Mouse (Mus musculus): ENCODE results near the gene Noc2l. TPM values are rescaled to one million over a fixed set of nuclear protein-coding genes. Genes with fewer than 3 reads are reported as not detected.

Noc2l gene
- polyA plus RNA-seq, 1 experiment from 2014 or later: 75.3 TPM

DNA sequence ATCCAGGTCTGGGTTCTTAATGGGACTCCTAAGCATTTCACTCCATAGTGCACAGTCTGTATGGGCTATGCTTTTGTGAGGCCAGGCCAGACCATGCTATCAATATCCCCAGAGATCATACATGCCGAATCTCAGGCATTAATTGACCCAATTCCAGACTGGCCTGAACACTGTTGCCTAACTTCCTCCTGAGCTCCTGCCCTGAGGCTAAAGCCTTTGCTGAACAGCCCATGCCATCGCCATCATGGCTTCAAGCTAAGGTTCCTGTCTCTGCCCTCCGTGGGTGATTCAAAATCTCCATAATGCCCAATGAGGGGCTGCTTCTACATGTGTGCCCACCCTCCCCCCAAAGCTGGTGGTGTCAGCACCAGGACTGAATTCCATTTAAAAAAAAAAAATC, 16.8 kb downstream of the Noc2l start:
- Histone ChIP-seq H3K27me3 (replicated peaks) (peaks cover 16% of the 10 kb centered on the region), H3K4me3 (replicated peaks) (no peak overlapping the region), H3K4me1 (peaks cover 6% of the 10 kb centered on the region; the same call in 1 of the 2 replicates), H3K27ac (no peak overlapping the region), H3K36me3 (peaks cover 14% of the 10 kb centered on the region), H3K4me2 (no peak overlapping the region), H3K9me3 (no peaks in the 10 kb centered on the region), H3K9ac (no peak overlapping the region)
- WGBS: 42% methylated on average over 3 of the region's 3 CpGs
- no peak for ATAC-seq (ENCODE audit: insufficient read depth, low FRiP score, low read depth)

DNA sequence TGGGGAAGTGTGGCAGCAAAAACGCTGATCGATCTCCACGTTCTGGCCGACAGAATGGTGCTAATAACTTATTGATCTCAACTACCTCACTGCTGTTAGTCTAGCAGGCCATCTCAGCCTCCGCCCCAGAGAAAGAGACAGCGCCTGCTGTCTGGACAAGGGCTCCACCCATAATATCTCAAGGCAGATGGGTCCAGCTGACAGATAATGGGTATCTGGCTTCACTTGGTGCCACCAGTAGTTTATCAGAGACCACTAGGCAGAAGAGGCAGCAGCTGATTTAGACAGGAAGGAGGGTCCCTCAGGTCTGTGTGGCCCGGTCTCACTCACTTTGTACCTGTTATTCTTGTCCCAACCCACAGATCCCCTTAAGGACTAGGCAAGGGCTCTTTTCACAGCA, 17.2 kb downstream of the Noc2l start:
- ATAC-seq (ENCODE audit: insufficient read depth, low FRiP score, low read depth): peak; percentile 86

DNA sequence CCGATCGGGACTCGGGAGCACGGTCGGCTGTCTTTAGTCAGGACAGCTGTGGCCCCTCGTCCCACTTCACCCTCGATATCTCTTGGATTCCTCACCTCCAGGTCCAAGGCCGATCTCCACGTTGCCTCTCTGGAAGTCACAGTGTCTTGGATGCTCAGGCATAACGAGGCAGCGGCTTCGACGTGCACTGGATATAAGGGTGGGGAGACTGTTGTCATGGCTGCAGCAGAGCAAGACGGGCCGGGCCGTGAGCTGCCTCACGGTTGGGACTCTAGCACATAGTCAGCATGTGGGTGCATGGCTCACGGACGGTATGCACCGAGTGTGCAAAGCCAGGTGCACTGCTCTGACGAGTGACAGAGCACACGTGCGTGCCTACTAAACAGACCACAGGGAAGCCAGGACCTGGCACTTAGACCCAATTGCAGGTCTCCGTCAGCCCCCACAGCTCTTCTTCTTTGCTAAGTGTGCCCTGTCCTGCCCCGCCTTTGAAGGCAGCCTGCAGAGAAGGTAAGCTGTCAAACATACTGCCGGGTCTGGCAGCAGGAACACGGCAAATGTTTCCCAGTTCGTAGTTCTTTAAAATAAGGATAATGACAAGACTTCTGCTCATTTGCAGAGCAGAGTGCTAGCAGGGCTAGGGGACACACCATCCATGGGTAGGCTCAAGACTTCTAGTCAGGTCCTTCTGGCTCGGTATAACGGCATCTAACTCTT, 18.7 kb downstream of the Noc2l start:
- Histone ChIP-seq H3K4me1 (peaks cover 6% of the 10 kb centered on the region; the same call in 1 of the 2 replicates), H3K9ac (no peak overlapping the region), H3K27me3 (replicated peaks) (peaks cover 16% of the 10 kb centered on the region), H3K27ac (no peak overlapping the region), H3K9me3 (no peaks in the 10 kb centered on the region), H3K4me2 (peak overlapping the region; percentile 37), H3K4me3 (replicated peaks) (peak overlapping the region; percentile 19), H3K36me3 (no peaks in the 10 kb centered on the region)
- peak; percentile 75 for ATAC-seq (ENCODE audit: insufficient read depth, low FRiP score, low read depth)
- 3% methylated on average over 26 of the region's 30 CpGs for WGBS

More for the DNA sequence above, 17.2 kb downstream of the Noc2l start:
- Histone ChIP-seq H3K4me1 (peaks cover 6% of the 10 kb centered on the region; the same call in 1 of the 2 replicates), H3K4me2 (no peak overlapping the region), H3K4me3 (replicated peaks) (no peak overlapping the region), H3K9ac (no peak overlapping the region), H3K27ac (no peak overlapping the region), H3K9me3 (no peaks in the 10 kb centered on the region), H3K27me3 (replicated peaks) (peaks cover 16% of the 10 kb centered on the region), H3K36me3 (peaks cover 11% of the 10 kb centered on the region)
- 42% methylated on average over 7 of the region's 7 CpGs for WGBS

DNA sequence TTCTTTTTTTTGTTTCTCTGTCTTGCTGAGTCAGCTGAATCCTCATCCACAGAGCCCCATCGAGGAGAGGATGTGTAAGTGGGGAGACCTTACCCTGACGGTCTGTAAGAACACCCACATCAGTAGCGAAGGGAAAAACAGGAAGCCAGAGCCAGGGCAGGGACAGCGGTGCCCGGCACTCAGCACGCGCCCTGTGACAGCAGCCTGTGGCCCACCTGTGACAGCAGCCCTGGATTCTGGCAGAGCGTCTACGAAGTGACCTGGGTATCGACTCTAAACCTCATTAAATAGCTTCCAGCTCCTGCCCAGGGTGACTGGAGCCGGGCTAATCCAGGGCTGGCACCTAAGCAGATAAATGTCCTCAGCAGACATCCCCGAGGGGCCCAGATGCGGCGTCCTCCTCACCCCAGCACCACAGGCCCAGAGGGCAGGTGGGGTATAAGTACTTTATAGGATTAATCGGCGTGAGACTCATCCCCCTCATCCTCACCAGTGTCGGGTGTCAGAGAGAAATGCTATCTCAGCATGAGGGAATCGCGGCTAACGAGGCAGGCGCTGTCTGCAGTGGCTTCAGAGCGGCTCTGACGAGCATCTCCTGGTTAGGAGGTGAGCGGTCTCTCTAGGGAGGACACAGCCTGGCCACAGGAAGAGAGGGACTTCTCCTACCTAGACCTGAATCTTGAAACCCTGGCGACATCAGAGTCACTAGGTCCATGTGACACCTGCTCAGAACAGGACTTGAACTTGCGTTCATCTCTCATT, 19.4 kb downstream of the Noc2l start, which contains the start of gene Samd11:
Samd11 (minus strand) TSS at position 580 of the 762 bp plus-strand sequence.
- 10% methylated on average over 26 of the region's 26 CpGs for WGBS
- Histone ChIP-seq H3K27me3 (replicated peaks) (peaks cover 16% of the 10 kb centered on the region), H3K4me2 (peak within 1 kb of the TSS; percentile 37), H3K27ac (no peak within 1 kb of the TSS), H3K36me3 (no peaks in the 10 kb centered on the region), H3K9me3 (no peaks in the 10 kb centered on the region), H3K4me3 (replicated peaks) (peak within 1 kb of the TSS; percentile 19), H3K4me1 (peaks cover 6% of the 10 kb centered on the region; the same call in 1 of the 2 replicates), H3K9ac (no peak within 1 kb of the TSS)
- ATAC-seq (ENCODE audit: insufficient read depth, low FRiP score, low read depth): peak; percentile 54; the same call in 1 of the 2 replicates

Small RNAs within 50 kb of the gene (microRNA-seq; reads per million reads assigned to microRNA genes)
- gene Mir7658: 1.9 reads per million, percentile 2 among the genes with 10 or more reads in this experiment

Other genes with a start within 250 kb of the Noc2l start
- gene B3galt6, start 243.4 kb upstream of the Noc2l start, polyA plus RNA-seq (2015; fragmentation: Nextera tagmentation; extraction: Ambion mirVana): 14.4 and 14.6 TPM in 2 replicates
- 154 and 168 TPM in 2 replicates for gene Sdf4, start 243.1 kb upstream of the Noc2l start, polyA plus RNA-seq (2015; fragmentation: Nextera tagmentation; extraction: Ambion mirVana)
- gene Tnfrsf4, start 222.2 kb upstream of the Noc2l start, polyA plus RNA-seq (2015; fragmentation: Nextera tagmentation; extraction: Ambion mirVana): 0.64 and 1.1 TPM in 2 replicates
- gene Tnfrsf18, start 209.8 kb upstream of the Noc2l start, polyA plus RNA-seq (2015; fragmentation: Nextera tagmentation; extraction: Ambion mirVana): 2.3 and 2.5 TPM in 2 replicates
- gene Ttll10, start 176.6 kb upstream of the Noc2l start, polyA plus RNA-seq (2015; fragmentation: Nextera tagmentation; extraction: Ambion mirVana): 4.1 and 5.0 TPM in 2 replicates
- 27.3 and 29.9 TPM in 2 replicates for gene 9430015G10Rik, start 126.0 kb upstream of the Noc2l start, polyA plus RNA-seq (2015; fragmentation: Nextera tagmentation; extraction: Ambion mirVana)
- gene Rnf223, start 105.5 kb upstream of the Noc2l start, polyA plus RNA-seq (2015; fragmentation: Nextera tagmentation; extraction: Ambion mirVana): 0.39 and 0.44 TPM in 2 replicates
- gene Agrn, start 38.5 kb upstream of the Noc2l start, polyA plus RNA-seq (2015; fragmentation: Nextera tagmentation; extraction: Ambion mirVana): 61.7 and 67.8 TPM in 2 replicates
- gene Isg15, start 35.2 kb upstream of the Noc2l start, polyA plus RNA-seq (2015; fragmentation: Nextera tagmentation; extraction: Ambion mirVana): 3.2 and 4.8 TPM in 2 replicates
- 3.0 TPM in 2 replicates for gene AW011738, start 32.7 kb upstream of the Noc2l start, polyA plus RNA-seq (2015; fragmentation: Nextera tagmentation; extraction: Ambion mirVana)
- 0.61 and 0.99 TPM in 2 replicates for gene Perm1, start 20.1 kb upstream of the Noc2l start, polyA plus RNA-seq (2015; fragmentation: Nextera tagmentation; extraction: Ambion mirVana)
- 20.0 and 22.1 TPM in 2 replicates for gene Plekhn1, start 1.2 kb upstream of the Noc2l start, polyA plus RNA-seq (2015; fragmentation: Nextera tagmentation; extraction: Ambion mirVana)
- gene Samd11, start 19.6 kb downstream of the Noc2l start, polyA plus RNA-seq (2015; fragmentation: Nextera tagmentation; extraction: Ambion mirVana): 1.2 and 3.1 TPM in 2 replicates
- gene Vmn2r-ps159, start 95.1 kb downstream of the Noc2l start, polyA plus RNA-seq (2015; fragmentation: Nextera tagmentation; extraction: Ambion mirVana): not detected in 2 replicates

All from stomach, embryonic 15.5 days (tissue).